Mouse (Mus musculus): Measurements from ENCODE around the gene Phactr1. TPM values are rescaled to one million over a fixed set of nuclear protein-coding genes. Genes with fewer than 3 reads are reported as not detected.

Gene Phactr1
- total and polyA plus RNA-seq, 3 experiments = not detected

DNA sequence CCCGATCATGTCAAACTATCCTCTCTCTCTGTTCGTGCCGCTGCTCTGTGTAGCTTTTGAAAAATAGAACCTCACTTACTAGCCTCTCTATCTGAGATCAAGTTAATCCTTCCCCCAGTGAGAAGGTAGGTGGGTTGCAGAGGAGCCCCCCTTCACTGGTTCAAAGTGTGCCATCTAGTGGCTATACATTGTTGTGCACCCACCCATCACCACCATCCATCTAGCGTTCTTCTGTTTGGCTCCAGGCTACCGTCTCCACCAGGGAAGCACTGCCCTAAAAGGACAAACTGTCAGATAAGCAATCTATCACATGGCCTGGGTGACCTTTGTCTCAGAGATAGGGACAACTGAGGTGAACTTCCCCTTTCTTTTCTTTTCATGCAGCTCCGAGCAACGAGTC lies 413.9 kb downstream of the Phactr1 start:
- DNase-seq (ENCODE audit: low read depth, low spot score) = peak; percentile 2
- Histone ChIP-seq H3K4me3 (ENCODE audit: control insufficient read depth in 1 of 2, insufficient read depth in 1 of 2, low read depth in 2 of 2, low read length in 2 of 2) (no peak overlapping the region), H3K27ac (ENCODE audit: control insufficient read depth, low read depth, low read length) (no peak overlapping the region), H3K4me1 (ENCODE audit: control insufficient read depth in 1 of 2, insufficient read depth in 2 of 2, low read length in 2 of 2) (no peaks in the 10 kb centered on the region), H3K79me2 (ENCODE audit: control insufficient read depth, insufficient read depth, low read length, poor library complexity) (no peaks in the 10 kb centered on the region), H3K27me3 (ENCODE audit: control insufficient read depth in 1 of 2, insufficient read depth in 2 of 2, low read length in 2 of 2) (no peaks in the 10 kb centered on the region), H3K9ac (ENCODE audit: control insufficient read depth, low read depth, low read length, poor library complexity, severe bottlenecking) (no peak overlapping the region), H3K36me3 (ENCODE audit: control insufficient read depth in 1 of 2, insufficient read depth in 2 of 2, low read length in 2 of 2) (no peaks in the 10 kb centered on the region), H3K9me3 (replicated peaks; ENCODE audit: insufficient read depth, low read length) (no peaks in the 10 kb centered on the region)
- peak; percentile 22 for TF ChIP-seq RAD21 (IDR thresholded peaks at IDR 0.05; ENCODE audit: low read depth, low read length)
- TF ChIP-seq SMC3 (IDR thresholded peaks at IDR 0.05; ENCODE audit: low read depth, low read length) = peak; percentile 15; the same call in 1 of the 2 replicates
- no peak for TF ChIP-seq NELFE (IDR thresholded peaks at IDR 0.05; ENCODE audit: low read depth, low read length)
- peak in 2 of 3 experiments; percentile 33 to 40; a peak in 5 of 6 replicates for TF ChIP-seq CTCF (IDR thresholded peaks at IDR 0.05 in 2 of 3, conservative IDR thresholded peaks at IDR 0.05 in 1 of 3; ENCODE audit: control insufficient read depth in 1 of 3, insufficient read depth in 1 of 3, low read depth in 2 of 3, low read length in 3 of 3, poor library complexity in 1 of 3, severe bottlenecking in 1 of 3)
- TF ChIP-seq SIN3A (IDR thresholded peaks at IDR 0.05; ENCODE audit: low read length) = no peak
- TF ChIP-seq TCF12 (IDR thresholded peaks at IDR 0.05; ENCODE audit: low read depth, low read length) = no peak

GRCm38 (mm10) chr13:43102943-43103342 lies 422.5 kb downstream of the Phactr1 start:
- no peak for TF ChIP-seq EP300 (IDR thresholded peaks at IDR 0.05; ENCODE audit: low read depth in 1 of 2, low read length in 2 of 2)
- TF ChIP-seq ELF1 (IDR thresholded peaks at IDR 0.05; ENCODE audit: low read depth, low read length) = no peak
- no peak for TF ChIP-seq HCFC1 (IDR thresholded peaks at IDR 0.05; ENCODE audit: low read depth, low read length)
- TF ChIP-seq ZC3H11A (IDR thresholded peaks at IDR 0.05; ENCODE audit: low read depth, low read length) = no peak
- no peak for TF ChIP-seq ZNF384 (IDR thresholded peaks at IDR 0.05; ENCODE audit: low read depth, low read length)
- no peak for TF ChIP-seq POLR2A (IDR thresholded peaks at IDR 0.05; ENCODE audit: control insufficient read depth in 1 of 2, insufficient read depth in 1 of 2, low read depth in 1 of 2, low read length in 2 of 2, poor library complexity in 1 of 2)
- TF ChIP-seq TBP (IDR thresholded peaks at IDR 0.05; ENCODE audit: low read depth, low read length) = no peak
- TF ChIP-seq MYB (IDR thresholded peaks at IDR 0.05; ENCODE audit: low read depth, low read length) = no peak
- no peak for TF ChIP-seq ZKSCAN1 (IDR thresholded peaks at IDR 0.05; ENCODE audit: low read depth, low read length)
- TF ChIP-seq POLR2AphosphoS2 (IDR thresholded peaks at IDR 0.05; ENCODE audit: low read length) = no peak
- TF ChIP-seq ETS1 (IDR thresholded peaks at IDR 0.05; ENCODE audit: low read depth, low read length) = no peak
- no peak overlapping the region for H3K4me3 ChIP-seq (ENCODE audit: control insufficient read depth in 1 of 2, insufficient read depth in 1 of 2, low read depth in 2 of 2, low read length in 2 of 2)
- H3K27ac ChIP-seq (ENCODE audit: control insufficient read depth, low read depth, low read length) = no peak overlapping the region
- H3K27me3 ChIP-seq (ENCODE audit: control insufficient read depth in 1 of 2, insufficient read depth in 2 of 2, low read length in 2 of 2) = no peaks in the 10 kb centered on the region
- no peaks in the 10 kb centered on the region for H3K36me3 ChIP-seq (ENCODE audit: control insufficient read depth in 1 of 2, insufficient read depth in 2 of 2, low read length in 2 of 2)
- H3K4me1 ChIP-seq (ENCODE audit: control insufficient read depth in 1 of 2, insufficient read depth in 2 of 2, low read length in 2 of 2) = no peaks in the 10 kb centered on the region
- H3K9ac ChIP-seq (ENCODE audit: control insufficient read depth, low read depth, low read length, poor library complexity, severe bottlenecking) = no peak overlapping the region
- no peaks in the 10 kb centered on the region for H3K79me2 ChIP-seq (ENCODE audit: control insufficient read depth, insufficient read depth, low read length, poor library complexity)
- H3K9me3 ChIP-seq (replicated peaks; ENCODE audit: insufficient read depth, low read length) = no peaks in the 10 kb centered on the region
- DNase-seq (ENCODE audit: low read depth, low spot score) = no peak

GRCm38 (mm10) chr13:43104496-43104895 lies 424.1 kb downstream of the Phactr1 start:
- Histone ChIP-seq H3K36me3 (ENCODE audit: control insufficient read depth in 1 of 2, insufficient read depth in 2 of 2, low read length in 2 of 2) (no peaks in the 10 kb centered on the region), H3K9ac (ENCODE audit: control insufficient read depth, low read depth, low read length, poor library complexity, severe bottlenecking) (no peak overlapping the region), H3K27me3 (ENCODE audit: control insufficient read depth in 1 of 2, insufficient read depth in 2 of 2, low read length in 2 of 2) (no peaks in the 10 kb centered on the region), H3K4me3 (ENCODE audit: control insufficient read depth in 1 of 2, insufficient read depth in 1 of 2, low read depth in 2 of 2, low read length in 2 of 2) (no peak overlapping the region), H3K9me3 (replicated peaks; ENCODE audit: insufficient read depth, low read length) (no peaks in the 10 kb centered on the region), H3K27ac (ENCODE audit: control insufficient read depth, low read depth, low read length) (no peak overlapping the region), H3K4me1 (ENCODE audit: control insufficient read depth in 1 of 2, insufficient read depth in 2 of 2, low read length in 2 of 2) (no peaks in the 10 kb centered on the region), H3K79me2 (ENCODE audit: control insufficient read depth, insufficient read depth, low read length, poor library complexity) (no peaks in the 10 kb centered on the region)
- no peak for TF ChIP-seq CHD1 (IDR thresholded peaks at IDR 0.05; ENCODE audit: low read depth, low read length)
- TF ChIP-seq TAL1 (IDR thresholded peaks at IDR 0.05; ENCODE audit: low read length) = no peak
- TF ChIP-seq ZMIZ1 (IDR thresholded peaks at IDR 0.05; ENCODE audit: low read depth, low read length) = no peak
- TF ChIP-seq RAD21 (IDR thresholded peaks at IDR 0.05; ENCODE audit: low read depth, low read length) = peak; percentile 8; the same call in 1 of the 2 replicates
- TF ChIP-seq MXI1 (IDR thresholded peaks at IDR 0.05; ENCODE audit: low read depth, low read length) = no peak
- no peak for TF ChIP-seq RCOR1 (IDR thresholded peaks at IDR 0.05; ENCODE audit: low read depth, low read length)
- no peak for TF ChIP-seq MEF2A (IDR thresholded peaks at IDR 0.05; ENCODE audit: extremely low read depth, insufficient replicate concordance, low read depth, low read length, poor library complexity, severe bottlenecking)
- peak in 2 of 3 experiments; percentile 10 to 22; a peak in 4 of 6 replicates for TF ChIP-seq CTCF (IDR thresholded peaks at IDR 0.05 in 2 of 3, conservative IDR thresholded peaks at IDR 0.05 in 1 of 3; ENCODE audit: control insufficient read depth in 1 of 3, insufficient read depth in 1 of 3, low read depth in 2 of 3, low read length in 3 of 3, poor library complexity in 1 of 3, severe bottlenecking in 1 of 3)
- TF ChIP-seq ZC3H11A (IDR thresholded peaks at IDR 0.05; ENCODE audit: low read depth, low read length) = no peak
- peak; percentile 3 for DNase-seq (ENCODE audit: low read depth, low spot score)
